Mouse (Mus musculus) retina, embryonic 14.5 days (tissue): ENCODE data around the gene Vtcn1.
"Not testable (repeated sequence)": the region's sequence is repeated elsewhere in the genome, so short reads cannot be mapped to it uniquely, and the experiment has no call there.

ENCODE experiments used
- DNase-seq: peaks from one replicate; pipeline ENCODE4 v3.0.0-alpha.2; 2015; ENCODE audit warnings: low spot score

Gene Vtcn1

DNA sequence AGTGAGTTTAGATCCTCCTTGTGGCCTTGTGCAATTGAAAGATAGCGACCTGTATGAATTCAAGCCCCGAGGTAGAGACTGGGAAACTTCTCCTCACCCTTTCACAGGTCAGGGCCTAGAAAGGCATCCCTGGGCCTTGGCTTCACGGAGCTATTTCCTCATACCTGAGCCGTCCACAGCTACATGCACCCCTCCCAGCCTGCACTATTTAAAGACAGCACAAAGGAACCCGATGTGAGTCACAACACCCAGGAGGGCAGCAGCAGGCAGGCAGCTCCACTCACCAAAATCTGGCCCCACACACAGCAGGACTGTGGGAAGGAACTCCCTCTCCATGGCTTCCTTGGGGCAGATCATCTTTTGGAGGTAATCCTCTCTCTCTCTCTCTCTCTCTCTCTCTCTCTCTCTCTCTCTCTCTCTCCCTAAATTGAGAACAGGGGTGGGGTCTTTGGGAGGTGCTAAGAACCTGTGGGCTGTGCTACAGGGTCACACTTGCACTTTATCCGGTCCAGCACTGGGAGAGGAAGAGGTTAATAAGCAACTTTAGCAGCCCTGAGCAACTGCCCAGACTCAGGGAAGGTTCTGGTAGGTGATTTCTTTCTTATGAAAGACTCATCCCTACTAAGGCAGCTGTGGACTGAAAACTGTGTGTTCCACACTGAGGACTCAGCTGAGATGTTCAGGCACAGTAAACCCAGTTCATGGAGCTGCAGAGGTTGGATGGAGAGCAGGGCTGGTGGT is at the start of gene Vtcn1:
Gene Vtcn1, plus strand, starts transcription at position 235 of the 741 bp plus-strand sequence.
- no peak for DNase-seq

- no peak for DNase-seq
Measured at GRCm38 (mm10) chr3:100776967-100777366, 48.3 kb upstream of the Vtcn1 start.

DNA sequence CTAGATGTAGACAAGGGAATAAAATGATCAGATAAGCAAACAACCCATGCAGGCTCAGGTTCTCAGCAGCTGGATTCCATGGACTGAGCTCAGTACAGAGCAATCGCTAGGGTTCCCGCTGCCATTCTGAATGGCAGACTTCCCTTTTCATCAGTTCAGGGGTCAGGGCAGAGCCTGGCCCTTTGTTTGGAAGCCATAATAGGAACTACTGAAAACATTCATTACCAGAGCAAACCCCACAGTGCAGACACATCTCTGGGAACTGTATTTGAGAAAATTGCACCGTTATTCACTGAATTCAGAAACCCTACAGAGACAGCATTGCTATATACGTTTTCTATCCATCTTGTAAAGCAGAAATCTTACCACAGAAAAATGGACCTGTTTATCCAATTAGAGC is 47.7 kb upstream of the Vtcn1 start:
- DNase-seq = no peak

GRCm38 (mm10) chr3:100786076-100786475 is 39.2 kb upstream of the Vtcn1 start:
- DNase-seq = no peak

- no peak for DNase-seq
Measured at GRCm38 (mm10) chr3:100791670-100792069, 33.6 kb upstream of the Vtcn1 start.

DNA sequence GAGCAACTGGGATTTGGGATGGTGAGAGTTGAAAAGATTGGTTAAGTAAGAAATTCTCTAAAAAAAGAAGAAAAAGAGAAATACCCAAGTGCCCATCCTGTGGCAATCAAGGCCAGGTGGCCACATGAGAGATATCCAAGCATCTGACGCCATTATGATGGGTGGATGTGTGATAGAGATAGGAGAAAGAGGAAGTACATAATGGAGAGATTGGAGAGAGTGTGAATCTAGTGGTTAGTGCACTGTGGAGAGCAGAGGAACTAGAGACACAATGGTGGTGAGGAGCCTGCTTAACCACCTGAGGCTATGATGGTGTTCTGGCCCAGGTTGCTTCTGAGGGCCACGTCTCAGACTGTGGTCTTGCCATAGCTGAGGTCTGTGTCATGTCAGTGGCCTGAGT is 31.9 kb upstream of the Vtcn1 start:
- DNase-seq = no peak

DNA sequence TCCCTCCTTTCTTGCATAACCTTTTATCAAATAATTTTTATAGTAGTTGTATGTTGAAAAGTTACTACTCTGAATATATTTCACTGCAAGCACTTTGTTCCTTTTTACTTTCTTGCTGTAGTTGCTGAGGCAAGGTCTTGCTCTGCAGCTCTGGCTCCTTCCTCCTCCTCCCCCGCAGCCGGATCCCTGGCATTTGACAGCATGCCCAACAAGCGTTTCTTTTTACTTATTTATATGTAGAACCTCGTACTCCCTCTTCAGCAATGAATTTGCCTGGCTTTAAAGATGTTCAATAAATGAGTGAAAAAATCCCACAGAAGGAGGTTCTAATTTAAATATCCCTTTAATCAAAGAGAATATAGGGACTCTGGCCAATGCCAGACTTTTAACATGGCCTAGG is 28.7 kb upstream of the Vtcn1 start:
- DNase-seq = no peak

DNA sequence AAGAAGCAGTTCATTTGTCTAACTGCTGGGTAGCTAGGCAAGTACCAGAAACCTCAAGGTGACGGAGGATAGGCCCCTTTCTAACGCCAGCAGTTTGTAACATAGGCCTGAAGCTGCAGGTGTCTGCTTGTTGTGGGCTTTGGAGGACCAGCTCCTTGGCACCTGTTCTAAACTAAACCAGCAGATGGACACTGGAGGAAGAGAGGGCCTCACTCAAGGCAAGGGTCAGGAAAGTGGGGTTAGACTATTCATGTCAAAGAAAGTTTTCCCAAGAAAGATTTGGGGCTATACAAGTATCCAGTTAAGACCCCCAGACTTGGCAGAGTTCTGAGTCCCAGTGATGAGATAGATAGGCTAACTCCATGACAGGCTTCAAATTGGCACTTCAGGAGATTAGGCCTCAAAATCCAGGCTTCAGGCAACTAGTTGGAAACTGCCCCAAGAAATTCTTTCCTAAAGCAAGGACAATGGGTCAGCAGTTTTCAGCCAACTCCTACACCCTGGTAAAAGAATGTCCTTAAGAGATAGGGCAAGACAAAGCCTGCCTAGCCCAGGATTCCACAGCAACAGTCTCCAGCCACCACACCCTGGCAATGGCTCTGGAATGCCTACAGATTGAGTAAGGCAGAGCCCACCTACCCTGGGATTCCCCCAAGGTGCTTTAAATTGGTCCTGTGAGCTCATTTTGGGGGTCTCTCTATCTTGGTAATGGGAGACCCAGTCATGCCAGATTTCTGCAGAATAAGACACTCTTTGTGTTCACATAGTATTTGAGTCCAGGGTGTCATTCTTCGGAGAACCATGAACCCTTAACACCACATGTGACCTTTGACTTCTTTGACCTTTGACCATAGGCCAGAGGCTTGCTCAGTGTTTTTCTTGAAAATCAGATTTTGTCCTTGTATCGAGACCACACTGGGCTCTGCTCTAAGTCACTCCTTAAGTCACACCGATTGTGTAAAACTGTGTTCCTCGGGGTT is 27.8 kb upstream of the Vtcn1 start:
- DNase-seq = no peak

- DNase-seq = no peak
Measured at GRCm38 (mm10) chr3:100798872-100799422, 26.3 kb upstream of the Vtcn1 start.

GRCm38 (mm10) chr3:100804975-100805374 is 20.3 kb upstream of the Vtcn1 start:
- DNase-seq = no peak

DNA sequence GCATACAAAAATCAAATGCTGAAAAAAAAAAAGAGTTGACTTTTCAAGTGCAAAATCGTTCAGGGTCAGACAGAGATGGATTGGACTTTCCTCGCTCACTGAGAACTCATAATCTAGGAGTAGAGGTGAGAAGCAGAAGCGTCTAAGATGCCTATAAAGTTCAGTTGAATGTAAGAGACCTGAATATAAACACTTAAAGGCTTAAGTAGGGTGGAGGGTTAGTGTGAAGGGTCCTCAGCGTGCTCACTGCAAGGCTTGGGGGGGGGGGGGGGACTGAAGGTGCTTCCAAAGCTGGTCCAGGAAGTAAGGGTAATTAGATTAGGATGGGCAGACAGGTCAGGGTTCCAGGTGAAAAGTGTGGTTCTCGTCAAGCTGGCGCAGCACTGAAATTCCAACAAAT is 19.3 kb upstream of the Vtcn1 start:
- DNase-seq = no peak

DNA sequence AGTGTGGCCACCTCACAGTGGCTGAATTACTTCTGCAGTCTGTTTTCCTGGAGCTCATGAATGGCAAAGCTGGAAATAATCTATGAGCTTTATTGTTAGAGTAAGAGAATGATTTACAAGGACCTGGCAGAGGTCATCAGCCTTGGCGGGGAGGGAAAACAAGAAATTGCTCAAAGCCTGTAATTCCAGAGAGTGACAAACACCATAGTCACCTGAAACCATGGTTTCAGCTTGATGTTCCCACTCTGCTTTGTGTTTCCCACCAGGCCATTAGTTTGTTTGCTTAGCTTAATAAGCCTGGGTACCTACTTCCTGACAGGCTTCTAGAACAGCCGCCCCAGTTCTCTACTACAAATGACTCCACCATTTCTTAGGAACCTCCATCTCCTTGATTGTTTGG is 14.8 kb upstream of the Vtcn1 start:
- DNase-seq = no peak

GRCm38 (mm10) chr3:100811836-100812235 is 13.4 kb upstream of the Vtcn1 start:
- DNase-seq = no peak

- not testable (repeated sequence) for DNase-seq
Measured at GRCm38 (mm10) chr3:100815490-100815889, 9.8 kb upstream of the Vtcn1 start.

- no peak for DNase-seq
Measured at GRCm38 (mm10) chr3:100818709-100819108, 6.5 kb upstream of the Vtcn1 start.

DNA sequence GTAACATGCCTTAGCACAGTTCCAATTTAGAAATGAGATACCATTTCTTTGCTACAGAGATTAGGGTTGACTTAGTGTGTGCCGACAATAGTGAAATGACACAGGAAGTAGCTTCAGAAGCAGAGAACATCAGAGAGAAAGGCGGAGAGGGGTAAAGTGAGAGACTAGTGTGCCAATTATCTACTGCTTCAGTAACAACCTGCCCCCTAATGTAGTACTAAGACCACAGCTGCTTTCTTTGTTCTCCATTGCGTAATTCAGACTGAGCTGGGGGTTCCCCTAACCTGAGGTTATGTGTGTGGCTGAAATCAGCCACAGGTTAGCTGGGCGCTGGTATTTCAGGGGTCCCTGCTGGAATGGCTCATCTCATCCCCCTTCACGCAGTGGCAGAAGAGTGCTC is 5.7 kb upstream of the Vtcn1 start:
- no peak for DNase-seq

- DNase-seq = no peak
Measured at GRCm38 (mm10) chr3:100820852-100821251, 4.4 kb upstream of the Vtcn1 start.

GRCm38 (mm10) chr3:100821276-100821675 is 4.0 kb upstream of the Vtcn1 start:
- DNase-seq = peak; percentile 57

- no peak for DNase-seq
Measured at GRCm38 (mm10) chr3:100843784-100844183, 18.5 kb downstream of the Vtcn1 start.

- no peak for DNase-seq
Measured at GRCm38 (mm10) chr3:100844366-100844765, 19.1 kb downstream of the Vtcn1 start.

DNA sequence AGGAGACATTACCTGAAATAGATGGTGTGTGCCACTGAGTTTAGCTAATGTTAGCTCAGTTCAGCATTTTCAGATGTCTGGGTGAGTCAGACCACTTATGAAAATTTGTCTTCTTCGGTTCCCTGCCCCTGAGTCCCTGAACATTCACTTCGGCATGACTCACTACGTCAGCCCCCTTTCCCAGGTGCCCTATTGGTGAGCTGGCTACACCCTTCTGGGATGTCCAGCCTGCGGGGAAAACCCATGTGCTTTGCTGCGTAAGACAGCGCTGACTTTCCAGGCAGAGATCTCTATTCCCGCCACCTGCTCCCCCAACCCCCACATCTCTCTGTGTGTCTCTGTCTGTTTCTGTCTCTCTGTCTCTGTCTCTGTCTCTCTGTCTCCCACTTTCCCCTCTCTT is 23.1 kb downstream of the Vtcn1 start:
- DNase-seq = no peak

DNA sequence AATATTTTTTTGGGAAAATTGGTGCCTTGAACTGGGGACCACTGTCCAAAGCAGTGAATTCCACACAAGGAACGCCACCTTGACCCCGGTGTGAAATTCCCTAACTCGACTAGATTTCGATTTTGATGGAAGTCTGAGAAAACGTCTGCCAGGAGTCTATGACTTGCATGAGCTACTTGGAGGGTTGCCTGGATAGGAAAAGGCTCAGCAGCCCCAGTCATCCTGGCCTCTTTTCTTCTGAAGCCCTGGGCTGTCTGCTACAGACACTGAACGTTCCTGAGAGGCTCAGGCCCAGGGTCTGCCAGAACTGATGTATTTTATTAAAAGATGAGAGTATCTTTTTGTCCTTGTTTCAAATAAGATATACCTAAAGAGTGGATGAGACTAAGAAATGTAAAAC is 25.2 kb downstream of the Vtcn1 start:
- DNase-seq = no peak
